Mouse (Mus musculus) bone marrow macrophage, adult 2 months (primary cell): Measurements from ENCODE around the gene Phactr2. TPM values are rescaled to one million over a fixed set of nuclear protein-coding genes. Genes with fewer than 3 reads are reported as not detected.

ENCODE experiments used
- H3K27ac ChIP-seq: 2 replicates; pipeline ENCODE4 v1.5.1; 2012; ENCODE audit warnings: low read depth, low read length; ENCODE audit not compliant: insufficient read depth
- H3K4me1 ChIP-seq: 2 replicates; pipeline ENCODE4 v1.6.1; 2012; ENCODE audit warnings: low read length; ENCODE audit not compliant: control insufficient read depth, insufficient read depth
- H3K4me3 ChIP-seq: 2 replicates; pipeline ENCODE4 v1.5.1; 2012; ENCODE audit warnings: mild to moderate bottlenecking, low read length, moderate library complexity; ENCODE audit not compliant: insufficient read depth
- CTCF ChIP-seq: IDR thresholded peaks from 2 replicates; pipeline ENCODE4 v1.5.1; 2012; ENCODE audit warnings: low read depth, mild to moderate bottlenecking, low read length, moderate library complexity
- POLR2A ChIP-seq: IDR thresholded peaks from 2 replicates; pipeline ENCODE4 v1.6.1; 2012; ENCODE audit warnings: mild to moderate bottlenecking, low read depth, low read length, borderline replicate concordance
- polyA plus RNA-seq: library from polyadenylated mRNA; stranded (reverse); fragments of >200 nt; gene quantifications from 2 replicates; pipeline ENCODE4 v1.2.4, GENCODE M21; 2012; ENCODE audit not compliant: missing spikeins, insufficient read depth, insufficient read length

Gene Phactr2
- polyA plus RNA-seq, 1 experiment = 26.0 TPM

DNA sequence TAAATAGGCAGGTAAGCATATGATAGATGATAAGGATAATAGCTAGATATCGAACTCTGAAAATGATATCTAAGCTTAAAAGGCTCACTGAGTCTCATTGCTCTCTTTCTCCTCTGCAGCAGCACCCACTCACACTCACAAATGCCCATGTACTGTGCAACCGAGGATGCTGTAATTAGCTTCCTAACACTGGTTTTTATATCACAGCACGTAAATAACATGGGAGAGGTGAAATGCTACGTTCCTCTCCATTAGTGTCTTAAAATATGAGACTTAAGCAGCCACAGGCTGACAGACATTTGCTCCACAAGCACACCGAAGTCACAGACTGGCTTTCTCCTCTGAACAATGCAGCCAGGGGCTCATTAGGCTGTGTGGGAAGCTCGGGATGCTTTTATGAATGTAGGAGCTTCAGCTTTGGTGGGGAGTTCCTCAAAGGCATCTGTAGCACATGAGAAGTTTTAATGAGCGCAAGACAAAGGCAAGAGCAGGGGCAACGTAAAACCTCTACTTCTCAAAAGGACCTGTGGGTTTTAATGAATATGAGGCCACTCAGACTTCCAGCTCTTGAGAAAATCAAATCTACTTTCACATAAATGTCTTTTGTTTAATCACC lies 58.6 kb downstream of the Phactr2 start:
- Histone ChIP-seq H3K4me3 (no peak overlapping the region), H3K27ac (no peak overlapping the region), H3K4me1 (no peaks in the 10 kb centered on the region)
- TF ChIP-seq CTCF = no peak
- no peak for TF ChIP-seq POLR2A

DNA sequence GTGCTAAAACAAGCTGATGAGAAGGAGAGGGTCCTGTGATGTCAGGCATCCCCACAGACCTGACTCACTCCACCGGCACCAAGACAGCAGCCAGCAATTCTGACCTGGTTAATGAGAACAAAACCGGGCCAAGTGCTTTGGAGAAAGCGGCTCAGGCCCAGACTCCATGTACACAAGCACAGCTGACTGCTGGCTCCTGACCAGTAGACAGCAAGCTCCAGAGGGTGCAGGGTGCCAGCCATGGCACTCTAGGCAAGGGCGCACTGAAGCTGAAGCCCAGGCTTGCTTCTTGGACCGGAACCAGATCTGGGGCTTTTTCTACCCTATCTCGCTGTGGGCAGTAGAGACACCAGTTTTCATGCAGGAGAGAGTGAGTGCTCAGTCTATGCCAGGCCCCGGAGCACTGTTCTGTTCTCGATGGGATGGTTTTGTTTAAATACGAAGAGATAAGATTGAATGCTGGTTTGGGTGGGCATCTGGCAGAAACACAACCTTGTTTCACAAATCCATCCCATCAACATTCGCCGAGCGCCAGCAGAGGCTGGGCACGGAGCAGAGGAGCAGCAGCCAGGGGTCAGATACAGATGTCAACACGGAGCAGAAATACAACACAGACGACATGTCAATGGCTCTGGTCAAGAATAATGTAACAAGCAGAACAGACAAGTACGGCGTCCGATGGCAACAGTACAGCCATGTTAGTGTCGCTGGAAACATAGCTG lies 61.8 kb downstream of the Phactr2 start:
- Histone ChIP-seq H3K4me1 (no peaks in the 10 kb centered on the region), H3K27ac (no peak overlapping the region), H3K4me3 (no peak overlapping the region)
- TF ChIP-seq POLR2A (no peak), CTCF (no peak)

DNA sequence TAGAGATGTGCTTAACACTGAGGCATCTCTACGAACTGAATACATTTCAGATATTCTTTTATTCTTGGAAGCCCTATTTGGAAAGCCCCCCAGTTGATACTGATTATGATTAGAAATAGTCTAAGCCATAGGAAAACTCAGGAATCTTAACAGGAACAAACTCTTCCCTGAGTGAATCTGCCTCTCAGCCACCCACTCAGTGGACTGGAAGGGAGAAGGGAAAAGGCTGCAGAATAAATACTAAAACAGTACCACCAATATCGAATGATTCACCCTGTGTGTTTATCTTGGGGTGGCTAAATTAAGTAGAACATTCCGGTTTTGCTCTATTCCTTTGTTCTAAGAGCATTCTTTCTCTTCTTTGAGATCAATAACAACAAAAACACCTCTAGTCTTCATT lies 63.2 kb downstream of the Phactr2 start:
- Histone ChIP-seq H3K4me1 (no peaks in the 10 kb centered on the region), H3K27ac (no peak overlapping the region), H3K4me3 (no peak overlapping the region)
- TF ChIP-seq POLR2A (no peak), CTCF (no peak)

DNA sequence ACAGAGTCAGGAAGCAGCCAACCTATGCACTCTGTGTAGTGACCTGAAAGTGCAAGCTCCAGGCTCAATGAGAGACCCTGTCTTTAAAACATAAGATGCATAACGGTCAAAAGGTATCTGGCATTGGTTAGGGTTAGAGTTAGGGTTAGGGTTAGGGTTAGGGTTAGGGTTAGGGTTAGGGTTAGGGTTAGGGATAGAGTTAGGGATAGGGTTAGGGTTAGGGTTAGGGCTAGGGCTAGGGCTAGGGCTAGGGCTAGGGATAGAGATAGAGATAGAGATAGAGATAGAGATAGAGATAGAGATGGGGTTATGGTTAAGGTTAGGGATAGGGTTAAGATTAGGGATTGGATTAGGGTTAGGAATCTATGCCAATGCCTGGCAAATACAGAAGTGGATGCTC lies 72.2 kb downstream of the Phactr2 start:
- no peak for TF ChIP-seq CTCF
- no peak for TF ChIP-seq POLR2A
- H3K4me1 ChIP-seq = no peaks in the 10 kb centered on the region
- H3K27ac ChIP-seq = no peak overlapping the region
- no peak overlapping the region for H3K4me3 ChIP-seq

DNA sequence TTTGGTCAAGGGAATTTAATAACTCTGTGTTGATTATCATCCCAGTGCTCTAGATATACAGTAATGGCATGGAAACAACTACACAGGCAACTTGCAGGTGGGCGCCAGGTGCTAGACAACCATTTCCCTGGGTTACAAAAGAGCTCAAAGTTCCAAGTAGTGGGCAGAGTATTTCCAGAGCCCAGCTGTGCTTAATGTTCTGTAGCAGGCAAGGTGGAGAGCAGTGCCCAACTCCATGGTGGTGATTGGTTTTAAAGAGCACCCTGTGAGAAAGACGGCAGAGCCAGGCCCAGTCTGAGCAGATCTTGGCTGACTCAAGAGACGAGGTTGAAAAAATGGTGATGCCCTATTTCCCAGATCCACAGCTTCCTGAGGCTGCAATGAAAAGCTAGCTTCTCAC lies 78.5 kb downstream of the Phactr2 start:
- TF ChIP-seq CTCF (no peak), POLR2A (no peak)
- H3K4me3 ChIP-seq = no peak overlapping the region
- H3K27ac ChIP-seq = no peak overlapping the region

DNA sequence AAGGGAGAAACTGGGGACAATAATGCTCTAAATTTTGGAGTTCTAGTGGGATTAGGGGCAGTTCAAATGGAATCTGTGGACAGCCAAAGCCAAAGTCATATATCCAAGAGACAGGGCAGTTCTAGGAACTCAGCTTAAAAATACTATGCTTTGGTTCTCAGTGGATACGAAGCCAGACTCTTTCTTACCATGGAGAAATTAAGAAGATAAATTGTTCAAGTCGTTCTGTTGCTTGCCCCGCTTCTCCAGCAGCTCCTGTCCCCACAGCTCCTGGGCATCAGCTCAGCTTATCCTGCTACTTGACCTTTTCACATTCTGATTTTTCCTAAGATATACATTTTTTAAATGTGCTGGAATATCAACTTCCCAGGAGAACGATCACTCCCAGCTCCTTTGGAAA lies 80.2 kb downstream of the Phactr2 start:
- Histone ChIP-seq H3K27ac (no peak overlapping the region), H3K4me3 (no peak overlapping the region), H3K4me1 (no peaks in the 10 kb centered on the region)
- TF ChIP-seq POLR2A = no peak
- no peak for TF ChIP-seq CTCF

More for the DNA sequence above, 78.5 kb downstream of the Phactr2 start:
- no peaks in the 10 kb centered on the region for H3K4me1 ChIP-seq

DNA sequence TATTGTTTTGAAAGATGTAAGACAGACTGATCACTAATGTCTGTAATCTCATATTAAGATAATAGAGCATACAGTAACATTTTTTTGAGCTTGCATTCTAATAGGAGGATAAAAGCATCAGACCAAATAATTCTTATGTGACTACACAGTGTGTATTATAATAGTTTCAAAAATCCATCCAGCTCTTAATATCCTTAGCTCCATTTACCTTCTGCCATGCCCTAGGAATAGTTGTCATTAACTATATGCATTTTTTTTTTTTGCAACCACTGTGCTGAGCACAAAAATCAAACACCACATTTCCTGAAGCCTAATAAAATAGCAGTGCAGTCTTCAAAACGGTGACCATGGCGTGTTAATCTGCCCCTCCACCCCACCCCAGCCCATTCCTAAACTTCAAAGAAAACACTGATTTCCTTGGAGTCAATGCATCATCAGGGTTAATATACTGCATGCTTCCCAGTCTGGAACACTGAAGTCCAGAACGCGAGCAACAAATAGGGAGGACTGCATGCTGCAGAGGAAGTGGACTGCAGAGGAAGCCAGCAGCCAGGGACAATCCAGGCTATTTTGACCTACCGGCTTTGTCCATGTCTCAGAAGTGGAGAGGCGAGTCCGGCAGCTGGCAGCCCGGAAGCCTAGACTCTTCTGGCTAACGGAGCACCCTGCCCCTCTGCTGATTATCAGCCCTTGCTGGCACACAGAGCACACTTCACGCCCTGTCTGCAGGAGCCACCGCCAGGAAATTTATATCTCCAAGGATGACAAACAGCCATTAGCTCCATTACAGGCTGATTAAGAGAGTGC lies 85.9 kb downstream of the Phactr2 start:
- no peak overlapping the region for H3K27ac ChIP-seq
- TF ChIP-seq CTCF (no peak), POLR2A (no peak)
- no peaks in the 10 kb centered on the region; the same call in 1 of the 2 replicates for H3K4me1 ChIP-seq
- no peak overlapping the region for H3K4me3 ChIP-seq

DNA sequence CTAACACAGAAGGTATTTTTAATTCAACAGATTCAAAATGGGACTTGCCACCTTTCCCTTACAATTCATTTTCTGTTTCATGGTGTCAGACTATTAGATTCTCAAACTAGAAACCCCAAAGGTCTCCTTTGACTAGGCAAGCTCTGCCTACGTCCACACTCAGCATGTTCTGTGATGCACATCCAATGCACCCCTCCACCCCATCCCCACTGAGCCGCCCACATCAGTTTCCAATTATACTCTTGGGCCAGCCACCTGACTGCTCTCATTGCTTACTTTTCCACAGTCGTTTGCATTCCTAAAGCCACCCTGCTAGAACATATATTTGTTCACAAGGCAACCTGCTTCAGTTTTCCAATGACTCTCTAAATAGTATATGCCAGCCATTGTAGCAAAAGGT lies 89.3 kb downstream of the Phactr2 start:
- TF ChIP-seq CTCF = no peak
- no peak for TF ChIP-seq POLR2A

DNA sequence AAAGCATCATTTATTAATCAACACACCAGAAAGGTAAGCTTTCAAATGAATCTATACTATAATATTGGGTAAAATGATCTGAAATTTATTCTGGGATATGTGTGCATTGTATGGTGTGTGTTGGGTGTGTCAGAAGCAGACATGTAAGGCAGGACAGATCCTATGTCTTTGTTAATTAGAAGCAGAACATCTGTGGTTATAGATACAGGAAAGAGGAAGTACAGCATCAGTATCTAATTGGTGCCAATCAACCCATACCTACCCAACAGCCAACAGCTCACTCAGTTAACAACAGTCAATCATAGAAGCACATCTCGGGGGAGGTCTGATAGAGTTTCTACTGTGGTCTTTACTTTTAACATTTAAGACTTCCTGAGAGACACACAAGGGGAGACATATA lies 96.3 kb downstream of the Phactr2 start:
- H3K4me1 ChIP-seq = peaks cover 2% of the 10 kb centered on the region; the same call in 1 of the 2 replicates
- H3K27ac ChIP-seq = no peak overlapping the region
- TF ChIP-seq CTCF (no peak), POLR2A (no peak)
- H3K4me3 ChIP-seq = no peak overlapping the region

More for the DNA sequence above, 89.3 kb downstream of the Phactr2 start:
- Histone ChIP-seq H3K4me1 (no peaks in the 10 kb centered on the region; the same call in 1 of the 2 replicates), H3K27ac (no peak overlapping the region), H3K4me3 (no peak overlapping the region)
